Mouse (Mus musculus): ENCODE results near the gene Aldh5a1. TPM values are rescaled to one million over a fixed set of nuclear protein-coding genes. Genes with fewer than 3 reads are reported as not detected.

The Aldh5a1 gene
- polyA plus RNA-seq, 1 experiment, result 17.6 TPM

DNA sequence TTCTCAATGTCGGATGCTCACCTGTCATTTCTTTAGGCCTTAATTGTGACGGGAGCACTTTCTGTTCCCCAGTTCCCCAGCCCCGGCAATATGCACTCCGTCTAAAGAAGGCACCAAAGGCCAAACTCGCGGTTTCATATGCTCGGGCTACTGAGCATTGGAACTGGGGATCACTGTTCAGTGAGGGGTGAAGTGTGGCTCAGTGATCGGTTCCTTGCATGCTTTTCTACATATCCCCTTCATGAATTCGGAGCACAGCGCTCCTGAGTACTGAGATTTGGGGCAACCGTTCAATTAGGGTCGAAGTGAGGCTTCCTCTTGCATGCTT, 342 bp upstream of the Aldh5a1 start:
- Histone ChIP-seq H3K4me1 (ENCODE audit: control insufficient read depth, insufficient read depth, low read length) (peaks cover 5% of the 10 kb centered on the region; the same call in 1 of the 2 replicates), H3K27me3 (replicated peaks; ENCODE audit: control insufficient read depth, insufficient read depth, low read length) (no peaks in the 10 kb centered on the region), H3K27ac (ENCODE audit: insufficient read depth, low read depth, low read length) (no peak overlapping the region), H3K4me3 (ENCODE audit: insufficient read depth, low read depth, low read length) (peak overlapping the region; percentile 77), H3K36me3 (ENCODE audit: control insufficient read depth, insufficient read depth, low read length) (no peaks in the 10 kb centered on the region)
- 12% methylated on average over 12 of the region's 12 CpGs for WGBS
- TF ChIP-seq POLR2A (IDR thresholded peaks at IDR 0.05; ENCODE audit: low read depth, low read length) (no peak), CTCF (conservative IDR thresholded peaks at IDR 0.05; ENCODE audit: insufficient read depth, insufficient read length, low read depth, low read length) (no peak)
- no peak for DNase-seq

DNA sequence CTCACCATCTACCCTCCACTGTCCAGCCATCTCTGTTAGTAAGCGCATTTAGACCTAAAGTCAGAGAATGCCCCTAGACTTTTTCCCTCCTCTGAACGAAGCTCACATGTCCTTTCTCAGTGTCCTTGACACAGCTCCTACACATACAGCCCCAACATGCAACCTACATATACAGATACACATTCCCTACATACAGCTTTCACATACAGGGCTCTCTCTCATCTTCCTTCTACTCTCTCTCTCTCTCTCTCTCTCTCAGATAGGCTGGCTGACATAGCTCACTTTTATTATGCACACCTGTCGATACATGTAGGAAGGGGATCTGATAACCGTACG, 721 bp downstream of the Aldh5a1 start:
- DNase-seq, result no peak
- TF ChIP-seq POLR2A (IDR thresholded peaks at IDR 0.05; ENCODE audit: low read depth, low read length) (no peak), CTCF (conservative IDR thresholded peaks at IDR 0.05; ENCODE audit: insufficient read depth, insufficient read length, low read depth, low read length) (no peak)
- Histone ChIP-seq H3K4me1 (ENCODE audit: control insufficient read depth, insufficient read depth, low read length) (peaks cover 5% of the 10 kb centered on the region; the same call in 1 of the 2 replicates), H3K27me3 (replicated peaks; ENCODE audit: control insufficient read depth, insufficient read depth, low read length) (no peaks in the 10 kb centered on the region), H3K27ac (ENCODE audit: insufficient read depth, low read depth, low read length) (no peak overlapping the region), H3K36me3 (ENCODE audit: control insufficient read depth, insufficient read depth, low read length) (no peaks in the 10 kb centered on the region), H3K4me3 (ENCODE audit: insufficient read depth, low read depth, low read length) (peak overlapping the region; percentile 77)
- WGBS, result 25% methylated on average over 5 of the region's 5 CpGs

DNA sequence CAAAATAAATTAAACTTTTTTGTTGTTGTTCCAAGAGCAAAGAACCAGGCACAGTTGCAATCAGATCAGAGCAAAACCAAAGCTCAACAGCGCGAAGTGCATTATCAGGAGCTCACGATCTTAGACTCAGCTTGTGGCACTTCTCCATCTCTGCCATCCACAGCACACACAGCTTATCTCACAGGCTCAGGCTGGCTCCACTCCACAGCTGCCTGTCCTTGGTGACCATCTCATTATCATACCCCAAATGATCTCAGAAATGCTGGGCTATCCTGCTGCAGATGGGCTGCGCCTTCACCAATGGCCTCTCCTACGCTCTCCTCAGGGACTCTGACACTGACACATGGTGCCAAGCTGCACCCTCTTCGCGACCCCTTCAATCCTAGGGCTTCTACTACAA, 4.3 kb downstream of the Aldh5a1 start:
- Histone ChIP-seq H3K4me1 (ENCODE audit: control insufficient read depth, insufficient read depth, low read length) (peaks cover 5% of the 10 kb centered on the region; the same call in 1 of the 2 replicates), H3K36me3 (ENCODE audit: control insufficient read depth, insufficient read depth, low read length) (no peaks in the 10 kb centered on the region), H3K27ac (ENCODE audit: insufficient read depth, low read depth, low read length) (no peak overlapping the region), H3K4me3 (ENCODE audit: insufficient read depth, low read depth, low read length) (no peak overlapping the region), H3K27me3 (replicated peaks; ENCODE audit: control insufficient read depth, insufficient read depth, low read length) (no peaks in the 10 kb centered on the region)
- WGBS, result 91% methylated on average over 7 of the region's 7 CpGs
- no peak for TF ChIP-seq CTCF (conservative IDR thresholded peaks at IDR 0.05; ENCODE audit: insufficient read depth, insufficient read length, low read depth, low read length)
- TF ChIP-seq POLR2A (IDR thresholded peaks at IDR 0.05; ENCODE audit: low read depth, low read length), result no peak
- no peak for DNase-seq

DNA sequence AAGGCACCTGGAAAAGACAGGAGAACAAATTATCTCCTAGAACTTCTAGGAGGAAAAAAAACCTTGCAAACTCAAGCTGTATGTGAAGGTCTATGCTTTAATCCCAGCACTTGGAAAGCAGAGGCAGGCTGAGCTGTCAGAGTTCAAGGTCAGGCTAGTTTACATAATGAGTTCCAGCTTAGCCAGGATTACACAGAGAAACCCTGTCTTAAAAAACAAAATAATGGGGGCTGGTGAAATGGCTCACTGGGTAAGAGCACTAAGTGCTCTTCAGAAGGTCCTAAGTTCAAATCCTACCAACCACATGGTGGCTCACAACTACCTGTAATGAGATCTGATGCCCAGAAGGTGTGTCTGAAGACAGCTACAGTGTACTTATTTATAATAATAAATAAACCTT, 6.9 kb downstream of the Aldh5a1 start:
- Histone ChIP-seq H3K27ac (ENCODE audit: insufficient read depth, low read depth, low read length) (no peak overlapping the region), H3K27me3 (replicated peaks; ENCODE audit: control insufficient read depth, insufficient read depth, low read length) (no peaks in the 10 kb centered on the region), H3K4me3 (ENCODE audit: insufficient read depth, low read depth, low read length) (no peak overlapping the region), H3K4me1 (ENCODE audit: control insufficient read depth, insufficient read depth, low read length) (no peaks in the 10 kb centered on the region; the same call in 1 of the 2 replicates), H3K36me3 (ENCODE audit: control insufficient read depth, insufficient read depth, low read length) (no peaks in the 10 kb centered on the region)
- TF ChIP-seq CTCF (conservative IDR thresholded peaks at IDR 0.05; ENCODE audit: insufficient read depth, insufficient read length, low read depth, low read length) (no peak), POLR2A (IDR thresholded peaks at IDR 0.05; ENCODE audit: low read depth, low read length) (no peak)
- DNase-seq, result peak; percentile 55

DNA sequence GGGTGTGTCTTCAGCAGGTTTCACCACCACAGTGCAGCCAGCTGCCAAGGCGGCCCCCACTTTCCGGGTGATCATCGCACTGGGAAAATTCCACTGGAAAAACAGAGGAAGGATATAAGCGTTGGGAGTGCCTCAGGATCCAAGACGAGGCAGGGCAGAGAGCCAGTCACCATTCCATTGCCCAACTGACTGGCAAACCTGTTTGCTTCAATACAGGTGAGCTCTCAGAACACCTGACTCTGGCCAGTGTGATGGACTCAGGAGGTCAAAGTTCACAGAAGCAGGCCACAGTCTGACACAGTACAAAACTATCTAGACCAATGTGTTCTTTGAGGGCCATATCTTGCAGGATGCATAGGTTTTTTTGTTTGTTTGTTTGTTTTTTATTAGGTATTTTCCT, 13.5 kb downstream of the Aldh5a1 start:
- WGBS, result 85% methylated on average over 5 of the region's 5 CpGs
- H3K27ac ChIP-seq (ENCODE audit: insufficient read depth, low read depth, low read length), result no peak overlapping the region
- no peaks in the 10 kb centered on the region; the same call in 1 of the 2 replicates for H3K4me1 ChIP-seq (ENCODE audit: control insufficient read depth, insufficient read depth, low read length)
- no peak for DNase-seq
- TF ChIP-seq POLR2A (IDR thresholded peaks at IDR 0.05; ENCODE audit: low read depth, low read length), result no peak
- no peak for TF ChIP-seq CTCF (conservative IDR thresholded peaks at IDR 0.05; ENCODE audit: insufficient read depth, insufficient read length, low read depth, low read length)
- no peaks in the 10 kb centered on the region for H3K36me3 ChIP-seq (ENCODE audit: control insufficient read depth, insufficient read depth, low read length)
- H3K27me3 ChIP-seq (replicated peaks; ENCODE audit: control insufficient read depth, insufficient read depth, low read length), result no peaks in the 10 kb centered on the region
- no peak overlapping the region for H3K4me3 ChIP-seq (ENCODE audit: insufficient read depth, low read depth, low read length)

DNA sequence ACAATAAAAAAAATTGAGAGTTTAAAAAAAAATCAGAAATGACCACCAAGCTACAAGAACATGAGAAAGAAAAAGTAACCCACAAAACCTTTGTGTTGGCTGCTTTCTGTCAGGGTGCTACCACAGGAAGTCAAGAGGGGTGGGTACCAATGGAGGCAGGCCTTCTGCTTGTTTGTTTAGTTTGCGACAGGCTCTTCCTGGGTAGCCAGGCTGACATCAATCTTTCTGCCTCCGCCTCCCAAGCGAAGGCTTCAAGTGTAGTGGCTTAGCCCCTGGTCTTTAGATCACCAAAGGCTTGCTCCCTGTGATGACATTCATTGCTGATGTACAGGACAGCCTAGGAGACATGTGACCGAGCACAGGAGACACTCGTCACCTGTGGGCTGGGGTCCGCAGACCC, 16.2 kb downstream of the Aldh5a1 start:
- 87% methylated on average over 6 of the region's 6 CpGs for WGBS
- Histone ChIP-seq H3K4me3 (ENCODE audit: insufficient read depth, low read depth, low read length) (no peak overlapping the region), H3K36me3 (ENCODE audit: control insufficient read depth, insufficient read depth, low read length) (no peaks in the 10 kb centered on the region; the same call in 1 of the 2 replicates), H3K27me3 (replicated peaks; ENCODE audit: control insufficient read depth, insufficient read depth, low read length) (no peaks in the 10 kb centered on the region), H3K27ac (ENCODE audit: insufficient read depth, low read depth, low read length) (no peak overlapping the region), H3K4me1 (ENCODE audit: control insufficient read depth, insufficient read depth, low read length) (no peaks in the 10 kb centered on the region; the same call in 1 of the 2 replicates)
- no peak for TF ChIP-seq POLR2A (IDR thresholded peaks at IDR 0.05; ENCODE audit: low read depth, low read length)
- TF ChIP-seq CTCF (conservative IDR thresholded peaks at IDR 0.05; ENCODE audit: insufficient read depth, insufficient read length, low read depth, low read length), result no peak
- no peak for DNase-seq

DNA sequence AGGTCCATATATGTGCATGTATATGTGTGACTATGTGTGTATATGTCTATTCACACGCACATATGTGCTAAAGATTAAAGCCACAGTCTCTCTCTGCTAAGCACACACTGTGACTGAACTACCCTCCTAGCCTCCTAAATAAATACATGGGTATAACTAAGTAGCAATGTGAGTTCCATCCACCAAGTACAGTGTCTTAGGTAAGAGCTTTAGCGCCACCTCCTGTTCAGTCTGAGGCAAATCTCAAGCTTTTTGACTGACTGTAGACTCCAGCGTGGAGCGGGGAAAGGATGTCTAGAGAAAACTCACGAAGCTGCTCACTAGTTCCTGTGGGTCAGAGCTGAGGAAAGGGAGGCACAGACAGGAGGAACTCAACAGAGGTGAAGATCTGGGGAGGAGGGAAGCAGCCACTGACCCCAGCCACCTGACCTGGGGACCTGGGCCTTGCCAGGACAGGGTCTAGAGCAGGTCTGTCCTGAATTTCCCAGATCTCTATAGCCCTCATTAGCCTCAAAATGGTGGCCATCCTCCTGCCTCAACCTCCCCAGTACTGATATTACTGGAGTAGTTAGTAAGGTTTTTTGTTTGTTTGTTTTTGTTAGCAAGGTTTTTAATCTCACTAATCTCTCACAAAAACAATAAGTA, 17.0 kb downstream of the Aldh5a1 start:
- DNase-seq, result peak; percentile 69
- Histone ChIP-seq H3K4me1 (ENCODE audit: control insufficient read depth, insufficient read depth, low read length) (no peaks in the 10 kb centered on the region; the same call in 1 of the 2 replicates), H3K4me3 (ENCODE audit: insufficient read depth, low read depth, low read length) (no peak overlapping the region), H3K36me3 (ENCODE audit: control insufficient read depth, insufficient read depth, low read length) (no peaks in the 10 kb centered on the region; the same call in none of the 2 replicates), H3K27ac (ENCODE audit: insufficient read depth, low read depth, low read length) (no peak overlapping the region), H3K27me3 (replicated peaks; ENCODE audit: control insufficient read depth, insufficient read depth, low read length) (no peaks in the 10 kb centered on the region)
- 20% methylated on average over 5 of the region's 5 CpGs for WGBS
- TF ChIP-seq POLR2A (IDR thresholded peaks at IDR 0.05; ENCODE audit: low read depth, low read length), result no peak
- TF ChIP-seq CTCF (conservative IDR thresholded peaks at IDR 0.05; ENCODE audit: insufficient read depth, insufficient read length, low read depth, low read length), result peak; percentile 67
